Mouse (Mus musculus) liver, embryonic 16.5 days (tissue): ENCODE results near the gene Cubn. TPM values are rescaled to one million over a fixed set of nuclear protein-coding genes. Genes with fewer than 3 reads are reported as not detected.

Experiments used
- ATAC-seq: fragments of 200-750 bp; cut with Nextera tagmentation; 2 replicates; pipeline ENCODE4 v1.8.0; 2017; ENCODE audit warnings: low read depth, mild to moderate bottlenecking, moderate number of reproducible peaks, moderate library complexity
- H3K27ac ChIP-seq: fragments of 300-500 bp; sonication (generic); 2 replicates; pipeline ENCODE4 v1.5.1; 2014; ENCODE audit warnings: mild to moderate bottlenecking, low read length
- H3K27me3 ChIP-seq: fragments of 300-500 bp; sonication (generic); 2 replicates; pipeline ENCODE4 v1.6.1; 2014; ENCODE audit warnings: low read depth, low read length, mixed read lengths; ENCODE audit not compliant: control insufficient read depth, insufficient read depth
- H3K36me3 ChIP-seq: fragments of 300-500 bp; sonication (generic); 2 replicates; pipeline ENCODE4 v1.6.1; 2014; ENCODE audit warnings: mild to moderate bottlenecking; ENCODE audit not compliant: control insufficient read depth, insufficient read depth
- H3K4me1 ChIP-seq: fragments of 300-500 bp; sonication (generic); 2 replicates; pipeline ENCODE4 v1.6.1; 2014; ENCODE audit warnings: low read depth, low read length, mixed read lengths; ENCODE audit not compliant: control insufficient read depth
- H3K4me2 ChIP-seq: fragments of 300-500 bp; sonication (generic); 2 replicates; pipeline ENCODE4 v1.6.1; 2014; ENCODE audit warnings: low read depth, low read length, mixed read lengths
- H3K4me3 ChIP-seq: fragments of 300-500 bp; sonication (generic); 2 replicates; pipeline ENCODE4 v1.5.1; 2014; ENCODE audit warnings: low read depth, mild to moderate bottlenecking, low read length
- H3K9ac ChIP-seq: fragments of 300-500 bp; sonication (generic); 2 replicates; pipeline ENCODE4 v1.6.1; 2014; ENCODE audit warnings: low read depth, low read length
- H3K9me3 ChIP-seq: fragments of 300-500 bp; sonication (generic); replicated peaks from 2 replicates; pipeline ENCODE4 v1.6.1; 2016; ENCODE audit warnings: low read length; ENCODE audit not compliant: control insufficient read depth
- WGBS: fragments of 180-500 bp; shearing (Covaris S2); extraction: QIAGEN DNeasy Blood & Tissue Kit; methylation state at CpG from one replicate; pipeline ENCODE4 v1.1.7; 2014; ENCODE audit not compliant: insufficient replicate concordance; 5-methylcytosine and 5-hydroxymethylcytosine counted together
- polyA plus RNA-seq: library from polyadenylated mRNA; unstranded; fragments of >200 nt; fragmentation: Nextera tagmentation; extraction: Ambion mirVana; gene quantifications from 2 replicates; pipeline ENCODE4 v1.2.1, GENCODE M21; 2015

Gene Cubn
- polyA plus RNA-seq, 1 experiment from 2014 or later, result 0.11 TPM

GRCm38 (mm10) chr2:13233254-13233835, 258.3 kb downstream of the Cubn start:
- no peak for ATAC-seq
- H3K27ac ChIP-seq, result no peak overlapping the region
- H3K9ac ChIP-seq, result no peak overlapping the region
- H3K4me3 ChIP-seq, result no peak overlapping the region
- WGBS, result 43% methylated on average over 12 of the region's 12 CpGs
- no peaks in the 10 kb centered on the region for H3K27me3 ChIP-seq
- no peaks in the 10 kb centered on the region for H3K9me3 ChIP-seq
- H3K4me1 ChIP-seq, result no peaks in the 10 kb centered on the region
- no peak overlapping the region for H3K4me2 ChIP-seq
- H3K36me3 ChIP-seq, result no peaks in the 10 kb centered on the region

- Histone ChIP-seq H3K9ac (no peak overlapping the region), H3K4me2 (no peak overlapping the region), H3K27ac (no peak overlapping the region), H3K4me1 (no peaks in the 10 kb centered on the region), H3K27me3 (no peaks in the 10 kb centered on the region), H3K36me3 (no peaks in the 10 kb centered on the region), H3K4me3 (no peak overlapping the region), H3K9me3 (no peaks in the 10 kb centered on the region)
- WGBS, result 88% methylated on average over 6 of the region's 6 CpGs
- ATAC-seq, result no peak
Measured at GRCm38 (mm10) chr2:13232305-13232704, 259.3 kb downstream of the Cubn start.

GRCm38 (mm10) chr2:13229686-13230085, 261.9 kb downstream of the Cubn start:
- WGBS, result 64% methylated on average over 3 of the region's 3 CpGs
- H3K4me1 ChIP-seq, result no peaks in the 10 kb centered on the region
- H3K9ac ChIP-seq, result no peak overlapping the region
- no peaks in the 10 kb centered on the region for H3K36me3 ChIP-seq
- H3K4me3 ChIP-seq, result no peak overlapping the region
- no peak for ATAC-seq
- H3K27ac ChIP-seq, result no peak overlapping the region
- no peaks in the 10 kb centered on the region for H3K27me3 ChIP-seq
- no peak overlapping the region for H3K4me2 ChIP-seq
- H3K9me3 ChIP-seq, result no peaks in the 10 kb centered on the region

Other genes with a start within 250 kb of the Cubn start
- 54.0 and 55.4 TPM in 2 replicates for gene Rsu1, start 220.4 kb downstream of the Cubn start, polyA plus RNA-seq
- gene Trdmt1, start 52.9 kb upstream of the Cubn start, polyA plus RNA-seq, result 3.2 and 3.6 TPM in 2 replicates
- 81.1 and 83.2 TPM in 2 replicates for gene Vim, start 82.1 kb upstream of the Cubn start, polyA plus RNA-seq